Mouse (Mus musculus) embryonic facial prominence, embryonic 10.5 days (tissue): ENCODE results near the gene Gna11. TPM values are rescaled to one million over a fixed set of nuclear protein-coding genes. Genes with fewer than 3 reads are reported as not detected.

ENCODE experiments used
- DNase-seq: peaks from one replicate; pipeline ENCODE4 v3.0.0-alpha.2; 2017; ENCODE audit warnings: low spot score
- H3K27ac ChIP-seq: fragments of 300-500 bp; sonication (generic); replicated peaks from 2 replicates; pipeline ENCODE4 v1.5.1; 2016; ENCODE audit warnings: mild to moderate bottlenecking
- H3K27me3 ChIP-seq: fragments of 300-500 bp; sonication (generic); replicated peaks from 2 replicates; pipeline ENCODE4 v1.6.1; 2016; ENCODE audit warnings: low read depth, mild to moderate bottlenecking; ENCODE audit not compliant: poor library complexity, severe bottlenecking
- H3K36me3 ChIP-seq: fragments of 300-500 bp; sonication (generic); replicated peaks from 2 replicates; pipeline ENCODE4 v1.6.1; 2016; ENCODE audit warnings: mild to moderate bottlenecking, moderate library complexity
- H3K4me1 ChIP-seq: fragments of 300-500 bp; sonication (generic); 2 replicates; pipeline ENCODE4 v1.6.1; 2016
- H3K4me3 ChIP-seq: fragments of 300-500 bp; sonication (generic); 2 replicates; pipeline ENCODE4 v1.5.1; 2016; ENCODE audit warnings: mild to moderate bottlenecking, moderate library complexity
- H3K9me3 ChIP-seq: fragments of 300-500 bp; sonication (generic); 2 replicates; pipeline ENCODE4 v1.6.1; 2016; ENCODE audit warnings: mild to moderate bottlenecking
- WGBS: fragments of 180-500 bp; shearing (Covaris S2); methylation state at CpG from one replicate; pipeline ENCODE4 v1.1.7; 2016; 5-methylcytosine and 5-hydroxymethylcytosine counted together
- polyA plus RNA-seq: library from polyadenylated mRNA; unstranded; fragments of >200 nt; fragmentation: Nextera tagmentation; extraction: Ambion mirVana; gene quantifications from 2 replicates; pipeline ENCODE4 v1.2.1, GENCODE M21; 2016

Gna11 gene
- polyA plus RNA-seq, 1 experiment from 2014 or later = 79.0 TPM

GRCm38 (mm10) chr10:81495151-81495550 is 49.8 kb downstream of the Gna11 start:
- 78% methylated on average over 6 of the region's 6 CpGs for WGBS
- H3K27ac ChIP-seq = peak overlapping the region; percentile 86

DNA sequence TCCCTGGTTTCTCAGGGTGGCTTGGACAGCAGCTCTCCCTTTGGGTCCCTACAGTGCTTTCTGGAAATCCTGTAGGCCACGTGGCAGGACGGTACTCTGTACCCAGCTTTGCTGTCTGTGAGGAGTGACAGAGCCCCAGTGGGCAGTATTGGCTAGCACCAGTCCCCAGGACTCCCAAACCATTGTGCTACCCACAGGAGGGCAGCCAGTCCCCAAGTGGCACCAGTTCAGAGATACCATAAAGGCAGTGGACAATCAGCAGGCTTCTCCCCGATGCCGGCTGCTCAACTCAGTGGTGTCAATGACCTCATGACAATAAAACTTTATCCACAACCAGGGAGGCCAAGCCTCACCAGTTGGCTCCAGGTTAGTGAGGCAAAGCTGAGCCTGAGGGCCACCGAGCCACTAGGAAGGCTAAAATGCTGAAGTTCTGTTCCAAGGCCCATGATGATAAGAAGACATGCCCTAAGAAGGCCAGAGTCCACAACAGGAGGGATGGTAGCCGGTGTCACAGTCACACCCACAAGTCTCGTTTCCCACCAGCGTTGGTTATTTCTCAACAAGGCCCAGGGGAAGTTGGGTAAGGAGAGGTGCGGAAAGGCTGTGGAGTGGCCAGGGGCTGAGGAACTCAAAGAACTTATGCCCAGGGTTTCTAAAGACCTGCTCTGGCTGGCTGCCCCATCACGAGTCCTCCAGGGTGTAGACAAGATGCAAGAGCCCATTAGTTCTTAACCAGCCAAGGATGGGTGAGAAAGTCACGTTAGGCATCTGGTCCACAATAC is 50.5 kb downstream of the Gna11 start:
- Histone ChIP-seq H3K9me3 (no peaks in the 10 kb centered on the region), H3K36me3 (peaks cover 50% of the 10 kb centered on the region), H3K4me3 (peak overlapping the region; percentile 93), H3K4me1 (peaks cover 41% of the 10 kb centered on the region), H3K27me3 (no peaks in the 10 kb centered on the region), H3K27ac (no peak overlapping the region)
- DNase-seq = no peak
- WGBS = 91% methylated on average over 11 of the region's 11 CpGs

More at GRCm38 (mm10) chr10:81495151-81495550, 49.8 kb downstream of the Gna11 start:
- no peak for DNase-seq
- Histone ChIP-seq H3K9me3 (no peaks in the 10 kb centered on the region), H3K36me3 (peaks cover 43% of the 10 kb centered on the region), H3K4me1 (peaks cover 42% of the 10 kb centered on the region), H3K27me3 (no peaks in the 10 kb centered on the region), H3K4me3 (peak overlapping the region; percentile 93)

- WGBS = 86% methylated on average over 8 of the region's 8 CpGs
- H3K36me3 ChIP-seq = peaks cover 57% of the 10 kb centered on the region
Measured at GRCm38 (mm10) chr10:81493601-81494220, 51.3 kb downstream of the Gna11 start.

DNA sequence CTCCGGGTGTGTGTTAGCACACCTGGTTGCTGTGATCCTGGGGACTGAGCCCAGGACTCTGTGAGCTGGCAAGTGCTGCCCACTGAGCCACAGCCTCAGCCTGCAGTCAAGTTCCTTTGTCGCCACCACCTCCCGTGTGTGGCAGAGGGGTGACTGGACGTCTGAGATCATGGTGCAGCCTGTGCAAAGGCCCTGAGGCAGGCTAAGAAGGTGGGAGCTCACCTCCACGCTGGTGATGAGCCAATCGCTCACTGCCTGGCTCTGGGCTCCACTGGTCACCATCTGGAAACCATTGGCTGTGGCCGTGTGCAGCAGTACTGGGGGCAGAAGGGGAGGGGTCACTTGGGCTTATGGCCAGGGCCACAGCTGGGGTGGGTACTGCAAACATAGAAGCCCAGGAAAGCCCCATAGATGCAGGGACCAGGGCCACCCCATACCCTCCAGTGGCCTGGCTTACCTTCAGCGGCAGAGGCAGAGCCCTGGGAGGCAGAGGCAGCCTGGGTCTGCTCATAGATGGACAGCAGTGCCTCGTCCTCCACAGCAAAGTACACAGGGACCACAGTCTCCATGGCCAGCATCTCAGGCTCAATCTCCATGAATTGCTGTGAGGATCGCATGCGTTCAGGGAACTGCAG is 52.3 kb downstream of the Gna11 start:
- no peaks in the 10 kb centered on the region for H3K27me3 ChIP-seq
- no peak overlapping the region for H3K4me3 ChIP-seq
- WGBS = 83% methylated on average over 11 of the region's 11 CpGs
- 0 out of 2 replicates have a peak overlapping the region, but pooled peaks have one; percentile 12 for H3K27ac ChIP-seq
- no peak for DNase-seq
- H3K36me3 ChIP-seq = peaks cover 67% of the 10 kb centered on the region
- H3K4me1 ChIP-seq = peaks cover 36% of the 10 kb centered on the region
- no peaks in the 10 kb centered on the region for H3K9me3 ChIP-seq

More at GRCm38 (mm10) chr10:81493601-81494220, 51.3 kb downstream of the Gna11 start:
- Histone ChIP-seq H3K9me3 (no peaks in the 10 kb centered on the region), H3K27ac (no peak overlapping the region), H3K27me3 (no peaks in the 10 kb centered on the region), H3K4me3 (peak overlapping the region; percentile 93; the same call in 1 of the 2 replicates), H3K4me1 (peaks cover 38% of the 10 kb centered on the region)
- DNase-seq = no peak

- H3K36me3 ChIP-seq = peaks cover 84% of the 10 kb centered on the region
- no peaks in the 10 kb centered on the region for H3K9me3 ChIP-seq
- no peak overlapping the region for H3K4me3 ChIP-seq
- WGBS = 94% methylated on average over 9 of the region's 9 CpGs
- H3K27me3 ChIP-seq = no peaks in the 10 kb centered on the region
- peaks cover 31% of the 10 kb centered on the region for H3K4me1 ChIP-seq
- no peak for DNase-seq
- H3K27ac ChIP-seq = no peak overlapping the region
Measured at GRCm38 (mm10) chr10:81491018-81491417, 54.0 kb downstream of the Gna11 start.

- no peaks in the 10 kb centered on the region for H3K9me3 ChIP-seq
- no peaks in the 10 kb centered on the region for H3K27me3 ChIP-seq
- H3K27ac ChIP-seq = no peak overlapping the region
- H3K36me3 ChIP-seq = peaks cover 87% of the 10 kb centered on the region
- no peak for DNase-seq
- peaks cover 22% of the 10 kb centered on the region for H3K4me1 ChIP-seq
- 84% methylated on average over 14 of the region's 14 CpGs for WGBS
- no peak overlapping the region for H3K4me3 ChIP-seq
Measured at GRCm38 (mm10) chr10:81489941-81490340, 55.0 kb downstream of the Gna11 start.

DNA sequence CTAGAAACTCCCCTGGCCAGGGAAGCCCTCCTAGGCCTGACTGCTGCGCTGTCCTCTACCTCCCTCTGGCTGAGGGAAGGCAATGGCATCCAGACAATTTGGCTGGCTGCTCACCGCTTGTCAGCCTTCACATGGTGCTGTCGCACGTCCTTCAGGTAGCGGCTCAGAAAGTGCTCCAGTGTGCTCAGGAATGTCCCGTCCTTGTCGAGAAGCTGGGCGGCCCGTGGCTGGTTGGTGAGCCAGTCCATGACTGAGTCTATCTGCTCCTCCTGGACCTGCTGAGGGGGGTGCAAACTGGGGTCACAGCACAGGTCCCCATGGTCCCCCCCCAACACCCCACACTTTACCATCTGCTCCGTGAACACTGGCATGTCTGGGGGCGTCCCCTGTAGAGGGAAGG is 56.9 kb downstream of the Gna11 start:
- H3K36me3 ChIP-seq = peaks cover 73% of the 10 kb centered on the region

DNA sequence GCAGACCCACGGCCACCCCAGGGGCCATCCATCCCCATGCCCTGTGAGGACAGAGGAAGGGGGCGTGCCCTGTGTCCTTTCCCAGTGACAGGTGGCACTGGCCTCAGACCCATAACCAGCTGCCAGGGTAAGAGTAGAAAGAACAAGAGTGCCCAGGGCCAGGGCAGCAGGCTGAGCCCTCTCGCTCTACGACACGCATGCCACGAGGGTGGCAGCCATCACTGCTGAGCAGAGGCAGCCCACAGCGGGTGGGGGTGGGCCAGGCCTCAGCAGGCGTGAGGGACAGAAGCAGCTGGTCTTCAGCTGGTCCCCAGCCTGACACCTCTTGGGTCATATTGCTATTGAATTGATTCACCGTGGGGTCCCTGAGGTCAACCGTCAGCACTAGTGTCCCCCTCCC is 58.5 kb downstream of the Gna11 start:
- Histone ChIP-seq H3K36me3 (peaks cover 58% of the 10 kb centered on the region), H3K4me3 (no peak overlapping the region), H3K27ac (no peak overlapping the region), H3K27me3 (peaks cover 16% of the 10 kb centered on the region), H3K9me3 (no peaks in the 10 kb centered on the region), H3K4me1 (peaks cover 18% of the 10 kb centered on the region)
- no peak for DNase-seq
- 90% methylated on average over 10 of the region's 10 CpGs for WGBS

More for the DNA sequence above, 56.9 kb downstream of the Gna11 start:
- Histone ChIP-seq H3K9me3 (no peaks in the 10 kb centered on the region), H3K27ac (no peak overlapping the region), H3K4me1 (peaks cover 12% of the 10 kb centered on the region), H3K27me3 (peaks cover under 1% of the 10 kb centered on the region; the same call in 1 of the 2 replicates), H3K4me3 (no peak overlapping the region)
- 87% methylated on average over 11 of the region's 11 CpGs for WGBS
- no peak for DNase-seq

DNA sequence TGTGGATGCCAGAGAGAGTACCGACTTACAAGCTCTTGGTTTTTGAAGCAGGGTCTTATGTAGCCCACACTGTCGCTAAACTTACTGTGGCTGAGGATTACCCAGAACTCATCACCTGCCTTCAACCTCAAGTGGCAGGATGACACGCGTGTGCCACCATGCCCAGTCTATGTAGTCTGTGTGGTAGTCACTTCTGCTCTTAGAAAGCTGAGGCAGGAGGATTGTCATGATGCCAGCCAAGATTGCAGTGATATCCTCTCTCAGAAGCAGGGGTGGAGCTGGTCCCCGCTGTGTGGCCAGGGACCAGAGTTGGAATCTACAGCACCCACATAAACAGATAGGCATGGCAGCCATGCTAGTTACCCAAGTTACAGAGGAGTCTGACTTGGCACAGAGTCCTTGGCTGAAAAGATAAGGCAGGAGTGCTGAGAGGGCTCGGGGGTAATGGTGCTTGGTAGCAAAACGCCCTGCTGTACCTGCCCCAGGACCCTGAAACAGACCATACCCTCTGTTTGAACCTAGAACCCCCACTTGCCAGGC is 59.4 kb downstream of the Gna11 start:
- Histone ChIP-seq H3K27ac (no peak overlapping the region), H3K4me3 (no peak overlapping the region), H3K36me3 (peaks cover 48% of the 10 kb centered on the region), H3K27me3 (peaks cover 26% of the 10 kb centered on the region), H3K9me3 (no peaks in the 10 kb centered on the region), H3K4me1 (peaks cover 18% of the 10 kb centered on the region)
- 75% methylated on average over 7 of the region's 7 CpGs for whole genome bisulfite sequencing
- no peak for DNase-seq

DNA sequence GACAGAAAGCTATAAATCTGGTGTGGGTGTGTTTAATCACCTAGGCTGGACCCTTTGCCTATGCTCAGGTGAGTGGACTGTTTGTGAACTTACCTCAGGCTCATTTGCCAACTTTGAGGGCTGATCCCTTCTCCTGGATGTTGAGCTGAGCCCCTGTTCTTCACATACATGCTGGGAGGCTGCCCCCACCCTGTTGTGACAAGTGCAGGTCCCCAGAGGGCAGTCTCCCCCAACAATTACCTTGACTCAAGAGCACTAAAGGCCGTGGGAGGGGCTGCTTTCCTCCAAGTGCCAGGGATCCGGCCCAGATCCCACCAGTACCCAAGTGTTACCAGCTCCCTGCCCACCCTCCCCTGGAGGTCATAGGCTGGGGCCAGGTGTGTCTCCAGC is 59.9 kb downstream of the Gna11 start:
- WGBS = 38% methylated on average over 2 of the region's 2 CpGs

GRCm38 (mm10) chr10:81484441-81485059 is 60.4 kb downstream of the Gna11 start:
- Histone ChIP-seq H3K4me3 (no peak overlapping the region), H3K4me1 (peaks cover 18% of the 10 kb centered on the region), H3K27me3 (peaks cover 35% of the 10 kb centered on the region), H3K9me3 (no peaks in the 10 kb centered on the region), H3K27ac (no peak overlapping the region), H3K36me3 (peaks cover 38% of the 10 kb centered on the region)
- DNase-seq = no peak
- 70% methylated on average over 6 of the region's 6 CpGs for WGBS

More for the DNA sequence above, 59.9 kb downstream of the Gna11 start:
- Histone ChIP-seq H3K36me3 (peaks cover 43% of the 10 kb centered on the region), H3K9me3 (no peaks in the 10 kb centered on the region), H3K27ac (no peak overlapping the region), H3K4me3 (no peak overlapping the region), H3K4me1 (peaks cover 18% of the 10 kb centered on the region), H3K27me3 (peaks cover 31% of the 10 kb centered on the region)
- DNase-seq = no peak

DNA sequence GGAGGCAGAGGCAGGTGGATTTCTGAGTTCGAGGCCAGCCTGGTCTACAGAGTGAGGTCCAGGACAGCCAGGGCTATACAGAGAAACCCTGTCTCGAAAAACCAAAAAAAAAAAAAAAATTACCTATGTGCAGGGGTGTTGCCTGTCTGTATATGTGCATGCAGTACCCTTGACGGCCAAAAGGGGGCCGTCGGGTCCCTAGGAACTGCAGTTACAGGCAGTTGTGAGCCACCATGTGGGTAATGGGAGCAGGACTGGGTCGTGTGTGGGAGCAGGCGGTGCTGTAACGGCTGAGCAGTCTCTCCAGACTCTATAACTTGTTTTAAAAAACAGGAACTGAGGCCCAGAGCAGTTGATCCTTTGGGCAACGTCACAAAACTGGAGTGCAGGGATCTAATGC is 61.0 kb downstream of the Gna11 start:
- peak; percentile 57 for DNase-seq
- Histone ChIP-seq H3K9me3 (no peaks in the 10 kb centered on the region), H3K27ac (no peak overlapping the region), H3K27me3 (peaks cover 36% of the 10 kb centered on the region), H3K4me1 (peaks cover 18% of the 10 kb centered on the region), H3K36me3 (peaks cover 32% of the 10 kb centered on the region), H3K4me3 (no peak overlapping the region)
- 18% methylated on average over 9 of the region's 9 CpGs for WGBS
